Mouse (Mus musculus) kidney, postnatal 0 days (tissue): Measurements from ENCODE around the gene Nrp1. TPM values are rescaled to one million over a fixed set of nuclear protein-coding genes. Genes with fewer than 3 reads are reported as not detected.

Source experiments
- ATAC-seq: fragments of 200-750 bp; cut with Nextera tagmentation; replicated peaks from 2 replicates; pipeline ENCODE4 v1.8.0; 2017; ENCODE audit warnings: low read depth, moderate number of reproducible peaks, moderate TSS enrichment, moderate library complexity; ENCODE audit not compliant: low FRiP score
- DNase-seq: peaks from one replicate; pipeline ENCODE4 v3.0.0-alpha.2; 2016; ENCODE audit warnings: low spot score
- H3K27ac ChIP-seq: fragments of 300-500 bp; sonication (generic); 2 replicates; pipeline ENCODE4 v1.5.1; 2014; ENCODE audit warnings: mild to moderate bottlenecking
- H3K27me3 ChIP-seq: fragments of 300-500 bp; sonication (generic); 2 replicates; pipeline ENCODE4 v1.6.1; 2014; ENCODE audit warnings: low read length, mixed read lengths; ENCODE audit not compliant: insufficient read depth
- H3K36me3 ChIP-seq: fragments of 300-500 bp; sonication (generic); 2 replicates; pipeline ENCODE4 v1.6.1; 2014; ENCODE audit warnings: low read length, mixed read lengths; ENCODE audit not compliant: insufficient read depth
- H3K4me1 ChIP-seq: fragments of 300-500 bp; sonication (generic); replicated peaks from 2 replicates; pipeline ENCODE4 v1.6.1; 2014; ENCODE audit warnings: antibody characterized with exemption, low read length, mixed read lengths; ENCODE audit not compliant: insufficient read depth
- H3K4me2 ChIP-seq: fragments of 300-500 bp; sonication (generic); 2 replicates; pipeline ENCODE4 v1.6.1; 2014; ENCODE audit warnings: mild to moderate bottlenecking, low read length, moderate library complexity, mixed read lengths
- H3K4me3 ChIP-seq: fragments of 300-500 bp; sonication (generic); replicated peaks from 2 replicates; pipeline ENCODE4 v1.5.1; 2014; ENCODE audit warnings: low read depth, low read length
- H3K9ac ChIP-seq: fragments of 300-500 bp; sonication (generic); 2 replicates; pipeline ENCODE4 v1.6.1; 2014; ENCODE audit warnings: low read depth, low read length
- H3K9me3 ChIP-seq: fragments of 300-500 bp; sonication (generic); replicated peaks from 2 replicates; pipeline ENCODE4 v1.6.1; 2016; ENCODE audit warnings: low read length, inconsistent platforms, mixed read lengths
- CTCF ChIP-seq: IDR thresholded peaks from 2 replicates; pipeline ENCODE4 v1.5.1; 2016; ENCODE audit warnings: antibody characterized with exemption, low read depth, mild to moderate bottlenecking, moderate library complexity
- WGBS: fragments of 180-500 bp; shearing (Covaris S2); extraction: QIAGEN DNeasy Blood & Tissue Kit; methylation state at CpG from one replicate; pipeline ENCODE4 v1.1.7; 2014; 5-methylcytosine and 5-hydroxymethylcytosine counted together
- polyA plus RNA-seq: library from polyadenylated mRNA; unstranded; fragments of >200 nt; fragmentation: Nextera tagmentation; extraction: Ambion mirVana; gene quantifications from 2 replicates; pipeline ENCODE4 v1.2.1, GENCODE M21; 2015

Nrp1 gene
- polyA plus RNA-seq, 1 experiment from 2014 or later = 98.4 TPM

DNA sequence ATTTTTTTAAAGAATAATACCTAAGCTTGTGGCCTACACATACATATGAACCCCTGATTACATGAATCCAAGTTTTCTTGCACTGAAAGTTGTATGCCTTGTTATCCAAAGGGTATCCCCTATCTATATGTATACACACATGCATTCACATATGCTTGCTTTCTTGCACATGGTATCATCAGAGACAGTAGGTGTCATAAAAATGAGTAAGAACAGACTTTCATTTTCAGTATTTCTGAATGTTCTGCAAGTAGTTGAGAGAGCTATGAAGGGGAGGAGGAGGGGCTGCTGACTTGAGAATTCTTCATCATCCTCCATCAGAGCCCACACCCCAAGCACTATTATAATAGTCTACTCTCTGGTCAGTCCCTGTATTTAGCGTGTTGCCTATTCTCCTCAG, 62.0 kb downstream of the Nrp1 start:
- H3K27ac ChIP-seq = no peak overlapping the region
- H3K9me3 ChIP-seq = no peaks in the 10 kb centered on the region
- DNase-seq (no peak), ATAC-seq (no peak)
- TF ChIP-seq CTCF = no peak
- H3K4me3 ChIP-seq = no peak overlapping the region
- no peak overlapping the region for H3K4me2 ChIP-seq
- WGBS = 100% methylated on average over 1 of the region's 1 CpGs
- H3K4me1 ChIP-seq = peaks cover 7% of the 10 kb centered on the region; the same call in 1 of the 2 replicates
- H3K27me3 ChIP-seq = no peaks in the 10 kb centered on the region
- H3K9ac ChIP-seq = no peak overlapping the region
- peaks cover 19% of the 10 kb centered on the region; the same call in 1 of the 2 replicates for H3K36me3 ChIP-seq

DNA sequence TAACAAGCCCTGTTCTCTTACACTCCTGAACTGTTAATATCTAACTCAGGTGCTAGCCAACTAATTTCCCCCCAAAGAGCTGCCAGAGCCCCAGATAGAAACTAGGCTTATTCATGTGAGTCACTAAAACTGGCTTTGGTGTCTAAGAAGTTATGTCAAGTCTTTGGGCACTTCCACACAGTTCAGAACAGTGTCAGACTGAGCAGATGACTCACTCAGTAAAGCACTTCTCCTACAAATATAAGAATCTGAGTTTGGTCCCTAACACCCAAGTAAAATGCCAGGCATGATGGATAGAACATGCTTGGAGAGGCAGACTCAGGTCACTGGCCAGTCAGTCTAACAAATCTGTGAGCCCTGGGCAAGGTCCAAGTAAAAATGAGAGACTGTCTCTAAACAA, 65.4 kb downstream of the Nrp1 start:
- H3K27me3 ChIP-seq = no peaks in the 10 kb centered on the region
- no peak overlapping the region for H3K4me3 ChIP-seq
- peak overlapping the region; percentile 54; the same call in 1 of the 2 replicates for H3K27ac ChIP-seq
- H3K4me2 ChIP-seq = no peak overlapping the region
- no peaks in the 10 kb centered on the region; the same call in 1 of the 2 replicates for H3K4me1 ChIP-seq
- ATAC-seq = no peak
- TF ChIP-seq CTCF = no peak
- H3K36me3 ChIP-seq = peaks cover 27% of the 10 kb centered on the region
- no peak for DNase-seq
- no peak overlapping the region for H3K9ac ChIP-seq
- H3K9me3 ChIP-seq = no peaks in the 10 kb centered on the region

DNA sequence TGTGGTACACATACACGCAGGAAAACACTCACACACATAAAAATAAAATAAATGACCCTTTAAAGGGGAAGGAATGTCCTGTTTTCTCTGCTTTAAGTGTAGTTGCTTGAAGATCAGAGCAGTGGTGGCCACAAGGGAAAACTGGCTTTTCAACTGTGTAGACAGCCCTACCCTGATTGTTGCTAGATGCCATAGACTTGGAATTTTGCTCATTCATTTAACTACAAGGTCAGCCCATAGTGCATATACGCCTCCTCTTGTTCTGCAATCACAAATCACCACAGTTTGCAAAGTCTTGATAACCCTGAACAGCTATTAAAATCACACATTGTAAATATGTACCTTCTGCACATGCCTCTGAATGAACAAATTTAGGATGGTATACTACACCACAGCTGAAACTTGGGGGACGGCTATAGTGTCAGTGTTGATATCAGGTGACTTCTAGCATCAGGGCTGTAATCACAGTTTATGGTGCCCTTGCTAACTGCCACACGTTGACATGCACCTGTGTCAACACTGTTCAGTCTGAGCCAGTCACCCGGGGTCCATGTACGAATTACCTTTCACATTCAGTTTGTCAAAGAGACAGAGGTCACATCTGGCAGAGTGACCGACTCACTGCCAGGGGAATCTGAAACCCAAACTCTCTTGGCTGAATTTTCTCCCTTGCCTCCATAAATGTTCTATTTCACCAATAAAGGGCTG, 66.4 kb downstream of the Nrp1 start:
- peaks cover 27% of the 10 kb centered on the region for H3K36me3 ChIP-seq
- H3K27ac ChIP-seq = no peak overlapping the region
- ATAC-seq (peak; percentile 36; the same call in 1 of the 2 replicates), DNase-seq (peak; percentile 78)
- H3K9me3 ChIP-seq = no peaks in the 10 kb centered on the region
- no peaks in the 10 kb centered on the region; the same call in 1 of the 2 replicates for H3K4me1 ChIP-seq
- H3K4me2 ChIP-seq = no peak overlapping the region
- WGBS = 31% methylated on average over 7 of the region's 7 CpGs
- H3K4me3 ChIP-seq = no peak overlapping the region
- TF ChIP-seq CTCF = no peak
- no peak overlapping the region for H3K9ac ChIP-seq
- H3K27me3 ChIP-seq = no peaks in the 10 kb centered on the region

DNA sequence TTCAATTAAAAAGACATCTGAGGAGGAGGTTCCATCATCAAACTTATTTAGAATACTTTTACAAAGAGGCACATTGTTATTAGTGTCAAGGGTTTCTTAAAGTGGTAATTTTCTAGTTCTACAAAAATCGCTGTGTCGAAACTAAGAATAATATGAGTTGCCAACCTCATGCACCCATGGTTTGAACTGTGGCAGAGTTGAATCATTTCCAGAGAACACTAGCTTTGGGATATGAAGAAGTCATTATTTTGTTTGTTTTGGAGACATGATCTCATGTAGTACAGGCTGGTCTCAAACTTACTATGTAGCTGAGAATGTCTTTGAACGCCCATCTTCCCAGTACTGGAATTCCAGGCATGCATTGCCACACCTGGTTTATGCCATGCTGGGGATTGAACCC, 68.7 kb downstream of the Nrp1 start:
- Histone ChIP-seq H3K27ac (no peak overlapping the region), H3K27me3 (no peaks in the 10 kb centered on the region), H3K36me3 (peaks cover 19% of the 10 kb centered on the region), H3K9ac (no peak overlapping the region), H3K4me3 (no peak overlapping the region), H3K4me1 (no peaks in the 10 kb centered on the region; the same call in 1 of the 2 replicates), H3K4me2 (no peak overlapping the region), H3K9me3 (no peaks in the 10 kb centered on the region)
- no peak for TF ChIP-seq CTCF
- ATAC-seq (no peak), DNase-seq (no peak)
- 92% methylated on average over 3 of the region's 3 CpGs for WGBS

DNA sequence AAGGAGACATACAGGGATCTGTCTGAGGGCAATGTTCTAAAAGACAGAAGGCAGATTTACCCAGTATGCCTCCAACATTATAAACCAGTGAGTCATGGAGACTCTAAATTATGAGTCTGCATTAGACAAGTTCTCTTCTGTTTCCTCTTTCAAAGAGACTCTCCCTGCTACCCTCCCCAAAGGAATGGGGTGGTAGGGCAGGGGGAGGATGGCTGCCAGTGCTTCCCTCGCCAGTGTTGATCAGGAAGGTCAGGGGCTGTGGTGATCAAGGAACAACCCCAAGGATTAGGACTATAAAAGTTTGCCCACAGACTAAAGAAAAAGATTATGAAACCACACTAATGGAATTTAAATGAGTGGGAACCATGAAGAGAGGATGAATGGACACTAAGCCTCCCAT, 70.6 kb downstream of the Nrp1 start:
- no peak for ATAC-seq
- no peaks in the 10 kb centered on the region for H3K27me3 ChIP-seq
- H3K4me3 ChIP-seq = no peak overlapping the region
- no peak for TF ChIP-seq CTCF
- no peaks in the 10 kb centered on the region for H3K9me3 ChIP-seq
- no peak for DNase-seq
- no peaks in the 10 kb centered on the region; the same call in 1 of the 2 replicates for H3K4me1 ChIP-seq
- no peak overlapping the region for H3K4me2 ChIP-seq
- no peak overlapping the region for H3K27ac ChIP-seq
- peaks cover 27% of the 10 kb centered on the region for H3K36me3 ChIP-seq
- 77% methylated on average over 1 of the region's 1 CpGs for WGBS
- H3K9ac ChIP-seq = no peak overlapping the region

DNA sequence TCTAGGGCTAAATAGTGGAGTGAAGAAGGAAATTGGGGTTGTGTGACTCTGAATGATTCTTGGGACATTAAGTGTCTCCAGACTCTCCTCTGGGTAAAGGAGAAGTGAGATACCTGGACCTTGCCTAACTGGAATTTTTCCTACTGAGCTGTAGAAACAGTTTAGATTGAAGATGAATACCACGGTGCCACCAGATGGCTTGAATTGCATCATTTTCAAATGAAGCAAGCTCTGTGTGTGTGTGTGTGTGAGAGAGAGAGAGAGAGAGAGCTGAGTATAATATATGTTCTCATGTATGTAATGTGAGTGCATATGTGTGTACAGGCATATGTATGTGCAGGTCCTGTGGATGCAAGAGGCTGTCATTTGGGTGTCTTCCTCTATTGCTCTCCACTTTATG, 72.7 kb downstream of the Nrp1 start:
- Histone ChIP-seq H3K9me3 (no peaks in the 10 kb centered on the region), H3K4me3 (no peak overlapping the region), H3K9ac (no peak overlapping the region), H3K4me2 (no peak overlapping the region), H3K4me1 (no peaks in the 10 kb centered on the region), H3K27me3 (no peaks in the 10 kb centered on the region), H3K36me3 (peaks cover 41% of the 10 kb centered on the region), H3K27ac (no peak overlapping the region)
- 81% methylated on average over 1 of the region's 1 CpGs for WGBS
- ATAC-seq (no peak), DNase-seq (no peak)
- TF ChIP-seq CTCF = no peak
